Mouse (Mus musculus) adrenal gland, postnatal 14 days (tissue): ENCODE results near the gene Ahsa1. TPM values are rescaled to one million over a fixed set of nuclear protein-coding genes. Genes with fewer than 3 reads are reported as not detected.
"Not testable (repeated sequence)": the region's sequence is repeated elsewhere in the genome, so short reads cannot be mapped to it uniquely, and the experiment has no call there.

Source experiments
- DNase-seq: peaks from one replicate; pipeline ENCODE4 v3.0.0; 2021; ENCODE audit warnings: mixed read lengths
- microRNA-seq, 2 experiments: library from miRNA; unstranded; fragments of <30 nt; microRNA quantifications; one replicate each; pipeline ENCODE4 v1.2.0; 2021
- total RNA-seq: library from RNA; stranded (reverse); gene quantifications from 2 replicates; pipeline ENCODE4 v1.2.3, GENCODE M21; 2021

Ahsa1 gene
- total RNA-seq, 1 experiment from 2014 or later = 160 TPM

DNA sequence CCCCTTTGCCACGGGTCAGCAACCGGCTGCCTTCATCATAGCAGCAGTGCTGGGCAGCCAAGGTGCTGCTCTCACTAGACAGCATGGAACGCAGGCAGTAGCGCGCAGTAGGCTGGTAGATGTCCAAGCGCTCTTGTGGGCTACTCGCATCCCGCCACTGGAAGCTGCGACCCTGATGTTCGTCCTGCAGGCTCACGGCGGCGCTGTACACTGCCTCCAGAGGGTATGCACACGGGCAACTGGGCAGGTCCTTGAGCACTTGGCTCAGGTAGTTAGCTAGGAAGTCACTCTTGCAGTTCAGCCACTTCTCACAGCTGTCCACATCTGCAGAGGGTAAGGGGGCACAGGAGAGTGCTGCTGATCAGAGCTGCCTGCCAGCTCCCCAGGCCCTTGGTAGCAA lies 13.6 kb downstream of the Ahsa1 start:
- DNase-seq = peak; percentile 26

- DNase-seq = no peak
These were observed 15.5 kb downstream of the Ahsa1 start for GRCm38 (mm10) chr12:87281766-87282165.

DNA sequence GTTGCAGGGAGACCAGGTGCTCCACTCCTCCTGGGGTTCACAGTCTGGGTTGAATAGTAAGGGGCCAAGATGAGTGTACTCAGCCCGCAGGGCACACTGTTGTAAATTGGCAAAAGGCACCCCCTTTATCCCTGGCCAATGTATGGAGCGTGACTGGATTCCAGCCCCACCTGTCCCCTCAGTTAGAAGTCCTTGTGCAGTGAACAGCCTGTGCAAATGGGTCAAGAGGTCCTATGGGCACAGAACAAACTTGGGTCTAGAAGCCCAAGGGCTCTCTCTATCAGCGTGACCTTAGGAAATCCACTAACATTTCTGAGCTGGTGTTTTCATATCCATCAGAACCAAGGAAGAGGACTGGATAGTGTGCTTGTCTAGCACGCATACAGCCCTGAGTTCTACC lies 16.5 kb downstream of the Ahsa1 start:
- no peak for DNase-seq

DNA sequence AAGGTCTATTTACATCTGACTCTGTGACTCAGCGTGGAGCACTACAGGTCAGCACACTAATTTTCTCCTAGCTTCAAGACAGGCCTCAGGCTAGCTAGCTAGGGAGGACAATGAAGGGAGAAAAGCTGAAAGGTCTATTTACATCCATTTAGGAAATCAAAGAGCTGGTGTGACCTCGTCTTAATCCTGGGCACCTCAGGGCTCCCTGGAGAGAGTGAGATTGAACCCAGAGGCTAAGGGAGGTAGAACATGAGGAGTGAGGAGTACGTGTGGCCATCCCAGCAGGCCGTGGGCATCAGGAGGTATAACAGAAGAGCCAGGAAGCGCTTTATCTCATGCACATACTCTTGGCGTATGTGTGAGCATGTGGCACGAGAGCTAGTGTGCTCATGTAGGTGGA lies 17.4 kb downstream of the Ahsa1 start:
- DNase-seq = no peak

DNA sequence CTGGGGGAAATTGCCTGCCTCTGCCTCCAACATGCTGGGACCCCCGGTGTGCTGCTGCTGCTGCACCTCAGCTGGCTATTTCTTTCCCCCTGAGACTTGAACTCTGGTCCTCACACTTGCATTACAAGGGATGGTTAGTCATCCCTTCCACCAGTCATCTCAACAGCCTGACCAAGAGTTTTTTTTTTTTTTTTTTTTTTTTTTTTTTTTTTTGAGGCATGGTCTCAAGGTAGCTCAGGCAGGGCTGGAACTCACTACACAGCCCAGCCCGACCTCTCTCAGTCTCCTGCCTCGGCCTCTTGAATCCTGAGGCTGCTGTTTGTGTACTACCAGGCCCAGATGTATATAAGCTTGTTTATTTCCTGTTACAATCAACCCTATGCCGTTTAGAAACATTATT lies 18.0 kb downstream of the Ahsa1 start:
- no peak for DNase-seq

- DNase-seq = no peak
These were observed 18.4 kb downstream of the Ahsa1 start for GRCm38 (mm10) chr12:87284726-87285125.

DNA sequence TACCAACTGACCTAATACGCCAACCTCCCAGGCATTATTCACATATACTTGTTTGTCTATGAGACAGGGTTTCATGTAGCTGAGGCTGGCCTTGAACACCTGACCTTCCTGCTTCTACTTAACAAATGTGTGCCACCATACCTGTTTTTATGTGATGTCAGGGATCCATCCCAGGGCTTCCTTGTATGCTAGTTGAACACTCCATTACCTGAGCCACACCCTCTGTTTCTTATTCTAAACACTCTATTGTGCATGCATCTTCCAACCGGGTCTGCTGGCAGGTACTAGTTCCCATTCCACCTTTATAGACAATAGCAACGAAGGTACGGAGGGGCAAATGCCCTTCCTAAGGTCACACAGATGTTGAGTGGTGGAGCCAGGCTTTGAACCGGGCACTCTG lies 22.8 kb downstream of the Ahsa1 start:
- DNase-seq = no peak

- no peak for DNase-seq
These were observed 27.7 kb downstream of the Ahsa1 start for GRCm38 (mm10) chr12:87293934-87294333.

- DNase-seq = no peak
These were observed 32.9 kb downstream of the Ahsa1 start for GRCm38 (mm10) chr12:87299037-87299656.

DNA sequence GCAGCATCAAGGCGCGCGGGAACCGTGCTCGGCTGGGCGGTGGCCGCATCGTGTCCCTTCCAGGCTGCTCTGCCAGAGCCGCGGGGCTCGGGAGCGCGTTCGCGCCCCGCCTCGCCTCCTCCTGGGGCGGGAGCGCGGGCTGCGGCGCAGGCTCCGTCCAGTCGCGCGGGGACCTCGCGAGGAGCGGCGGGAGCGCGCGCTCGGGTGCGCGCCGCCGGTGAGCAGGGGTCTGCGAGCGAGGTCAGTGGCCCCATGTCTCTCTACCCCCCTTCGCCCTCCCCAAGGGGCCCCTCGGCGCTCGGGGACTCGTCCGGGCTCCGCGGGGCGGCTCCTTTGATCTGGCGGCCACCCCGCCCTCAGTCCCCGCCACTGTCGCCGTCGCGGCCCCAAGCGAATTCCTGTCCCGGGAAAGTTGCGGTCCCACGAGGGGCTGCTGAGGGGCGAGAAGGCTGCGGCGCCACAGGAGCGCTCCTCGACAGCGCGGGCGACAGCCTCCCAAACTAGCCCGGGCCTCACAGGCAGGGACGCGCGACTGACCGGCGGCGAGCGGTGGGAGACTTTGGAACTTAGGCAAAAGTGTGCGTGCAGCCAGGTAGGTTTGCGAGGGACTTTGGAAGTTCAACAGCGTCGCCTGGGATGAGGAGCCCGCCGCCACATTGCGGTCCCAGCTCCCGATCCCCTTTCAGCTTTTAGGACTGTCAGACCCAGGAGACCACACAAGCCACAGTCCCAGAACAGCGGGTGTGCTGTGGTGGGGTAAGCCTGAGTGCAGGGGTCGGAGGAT lies 33.6 kb downstream of the Ahsa1 start, which contains the start of gene Ism2:
Ism2 (minus strand) TSS at position 49 of the 784 bp plus-strand sequence.
- peak; percentile 68 for DNase-seq

DNA sequence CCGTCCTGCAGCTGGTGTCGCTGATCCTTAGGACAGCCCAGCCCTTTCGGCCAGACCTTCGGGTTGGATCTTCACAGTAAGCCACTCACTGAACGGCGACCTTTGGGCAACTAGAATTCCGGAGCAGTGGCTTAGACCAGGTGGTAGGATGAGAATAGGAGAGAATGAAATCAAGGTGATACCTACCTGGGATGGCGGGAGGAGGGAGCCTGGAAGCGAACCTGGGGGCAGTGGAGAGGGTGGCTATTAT lies 34.1 kb downstream of the Ahsa1 start:
- no peak for DNase-seq

- no peak for DNase-seq
These were observed 34.9 kb downstream of the Ahsa1 start for GRCm38 (mm10) chr12:87301189-87301588.

- no peak for DNase-seq
These were observed 39.7 kb downstream of the Ahsa1 start for GRCm38 (mm10) chr12:87305767-87306583.

- not testable (repeated sequence) for DNase-seq
These were observed 40.2 kb downstream of the Ahsa1 start for GRCm38 (mm10) chr12:87306584-87306844.

DNA sequence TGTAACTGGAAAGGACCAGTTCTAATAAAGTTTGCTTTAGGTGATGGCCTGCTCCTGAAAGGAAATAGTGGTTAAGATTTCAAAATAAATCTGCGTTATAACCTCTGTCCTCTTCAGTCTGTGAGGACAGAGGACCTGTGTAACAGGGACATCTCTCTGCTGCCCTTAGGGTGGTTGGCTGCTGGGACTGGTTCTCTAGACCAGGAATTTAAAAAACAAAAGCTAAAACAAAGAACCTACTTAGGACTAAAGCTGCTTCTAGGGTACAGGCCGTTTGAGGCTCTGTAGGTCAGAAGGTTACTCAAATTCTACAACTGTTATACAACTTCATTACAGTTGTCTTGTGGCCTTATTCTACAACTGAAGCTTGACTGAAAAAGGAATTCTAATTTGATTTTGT lies 46.8 kb downstream of the Ahsa1 start:
- DNase-seq = no peak

DNA sequence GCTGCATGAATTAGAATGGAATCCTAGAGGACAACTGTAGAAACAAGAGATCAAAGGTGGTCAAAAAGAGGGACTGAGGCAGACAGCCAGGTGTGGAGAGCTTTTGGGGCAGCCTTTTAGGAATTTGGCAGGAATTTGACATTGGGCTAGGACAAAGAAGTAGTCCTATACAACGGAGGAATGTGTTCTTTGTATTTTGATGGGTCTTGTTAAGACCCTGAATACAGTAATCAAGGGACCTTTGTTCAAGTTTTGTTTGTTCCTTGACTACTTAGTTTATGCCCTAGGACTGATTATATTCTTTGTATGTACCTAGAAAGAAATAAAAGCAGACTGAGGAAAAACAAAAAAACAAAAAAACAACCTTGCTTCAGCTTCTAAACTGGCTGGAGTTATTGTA lies 51.7 kb downstream of the Ahsa1 start:
- no peak for DNase-seq

- no peak for DNase-seq
These were observed 53.0 kb downstream of the Ahsa1 start for GRCm38 (mm10) chr12:87319229-87319628.

Small RNA genes lying within 50 kb of the gene (microRNA-seq; reads per million reads assigned to microRNA genes)
- gene Gm47293 = 0 to 0.43 reads per million in 2 experiments

Other genes starting within 250 kb of the Ahsa1 start
- gene Tmem63c, start 245.1 kb upstream of the Ahsa1 start, total RNA-seq = 1.3 and 1.4 TPM in 2 replicates
- gene Ngb, start 163.9 kb upstream of the Ahsa1 start, total RNA-seq = 0.41 and 0.60 TPM in 2 replicates
- 86.3 and 153 TPM in 2 replicates for gene Gstz1, start 119.3 kb upstream of the Ahsa1 start, total RNA-seq
- 13.2 and 14.7 TPM in 2 replicates for gene Pomt2, start 118.5 kb upstream of the Ahsa1 start, total RNA-seq
- gene Samd15, start 66.8 kb upstream of the Ahsa1 start, total RNA-seq = 2.0 and 2.7 TPM in 2 replicates
- gene Tmed8, start 66.0 kb upstream of the Ahsa1 start, total RNA-seq = 22.6 and 23.4 TPM in 2 replicates
- gene Noxred1, start 27.7 kb upstream of the Ahsa1 start, total RNA-seq = 0.33 and 0.90 TPM in 2 replicates
- 35.6 and 41.5 TPM in 2 replicates for gene Vipas39, start 223 bp upstream of the Ahsa1 start, total RNA-seq
- gene Ism2, start 33.2 kb downstream of the Ahsa1 start, total RNA-seq = 0.34 TPM in 1 of 2 replicates, not detected in the other
- gene Sptlc2, start 121.9 kb downstream of the Ahsa1 start, total RNA-seq = 174 and 200 TPM in 2 replicates
- gene Slirp, start 177.4 kb downstream of the Ahsa1 start, total RNA-seq = 155 and 158 TPM in 2 replicates
- 21.7 and 23.6 TPM in 2 replicates for gene Alkbh1, start 177.5 kb downstream of the Ahsa1 start, total RNA-seq
- 63.3 and 67.8 TPM in 2 replicates for gene Snw1, start 205.8 kb downstream of the Ahsa1 start, total RNA-seq
- not detected in 2 replicates for gene Gm5788, start 228.2 kb downstream of the Ahsa1 start, total RNA-seq
- not detected in 2 replicates for gene Gm8300, start 247.8 kb downstream of the Ahsa1 start, total RNA-seq